Mouse (Mus musculus): ENCODE results near the gene Ifnk.

- TF ChIP-seq POLR2A (IDR thresholded peaks at IDR 0.05; ENCODE audit: borderline replicate concordance, insufficient read depth, low read length) (no peak), CTCF (IDR thresholded peaks at IDR 0.05; ENCODE audit: borderline replicate concordance, insufficient read depth, low read depth, low read length) (no peak)
These were observed 37.9 kb downstream of the Ifnk start for GRCm38 (mm10) chr4:35189794-35190193.
